Mouse (Mus musculus): ENCODE data around the gene Slc8a2. TPM values are rescaled to one million over a fixed set of nuclear protein-coding genes. Genes with fewer than 3 reads are reported as not detected.

Slc8a2 gene
- total and polyA plus RNA-seq, 2 experiments from 2014 or later, result 1.1 to 76.0 TPM

GRCm38 (mm10) chr7:16150191-16151145 is 20.8 kb downstream of the Slc8a2 start:
- 80% methylated on average over 9 of the region's 9 CpGs for WGBS

GRCm38 (mm10) chr7:16153522-16153921 is 23.9 kb downstream of the Slc8a2 start:
- DNase-seq (ENCODE audit: low spot score) (peak; percentile 81), ATAC-seq (ENCODE audit: low FRiP score) (peak; percentile 76)
- Histone ChIP-seq H3K9ac (replicated peaks; ENCODE audit: low read length, poor library complexity, severe bottlenecking) (no peak overlapping the region), H3K36me3 (ENCODE audit: insufficient read depth, low read length) (peaks cover 6% of the 10 kb centered on the region), H3K9me3 (ENCODE audit: low read length) (no peaks in the 10 kb centered on the region), H3K4me2 (ENCODE audit: low read depth, low read length, poor library complexity, severe bottlenecking) (no peak overlapping the region), H3K27ac (ENCODE audit: low read depth, low read length) (no peak overlapping the region; the same call in 1 of the 2 replicates), H3K4me3 (ENCODE audit: low read depth, low read length) (no peak overlapping the region), H3K4me1 (ENCODE audit: insufficient read depth, low read length) (no peaks in the 10 kb centered on the region), H3K27me3 (ENCODE audit: insufficient read depth, low read length) (no peaks in the 10 kb centered on the region)
- peak; percentile 89 for TF ChIP-seq CTCF (IDR thresholded peaks at IDR 0.05)
- 17% methylated on average over 10 of the region's 10 CpGs for WGBS

More at GRCm38 (mm10) chr7:16150191-16151145, 20.8 kb downstream of the Slc8a2 start:
- Histone ChIP-seq H3K4me2 (ENCODE audit: low read depth, low read length, poor library complexity, severe bottlenecking) (no peak overlapping the region), H3K9ac (replicated peaks; ENCODE audit: low read length, poor library complexity, severe bottlenecking) (no peak overlapping the region), H3K27ac (ENCODE audit: low read depth, low read length) (no peak overlapping the region), H3K36me3 (ENCODE audit: insufficient read depth, low read length) (peaks cover 11% of the 10 kb centered on the region), H3K9me3 (ENCODE audit: low read length) (no peaks in the 10 kb centered on the region), H3K4me3 (ENCODE audit: low read depth, low read length) (no peak overlapping the region), H3K4me1 (ENCODE audit: insufficient read depth, low read length) (no peaks in the 10 kb centered on the region), H3K27me3 (ENCODE audit: insufficient read depth, low read length) (no peaks in the 10 kb centered on the region)
- ATAC-seq (ENCODE audit: low FRiP score) (no peak), DNase-seq (ENCODE audit: low spot score) (no peak)
- TF ChIP-seq CTCF (IDR thresholded peaks at IDR 0.05), result no peak

GRCm38 (mm10) chr7:16155132-16155872 is 25.7 kb downstream of the Slc8a2 start:
- peak; percentile 35 for DNase-seq (ENCODE audit: low spot score)
- H3K4me2 ChIP-seq (ENCODE audit: low read depth, low read length, poor library complexity, severe bottlenecking), result no peak overlapping the region
- no peak overlapping the region for H3K4me3 ChIP-seq (ENCODE audit: low read depth, low read length)
- 75% methylated on average over 9 of the region's 9 CpGs for WGBS
- no peak overlapping the region for H3K27ac ChIP-seq (ENCODE audit: low read depth, low read length)
- no peaks in the 10 kb centered on the region for H3K4me1 ChIP-seq (ENCODE audit: insufficient read depth, low read length)
- TF ChIP-seq CTCF (IDR thresholded peaks at IDR 0.05), result no peak
- peaks cover 6% of the 10 kb centered on the region for H3K36me3 ChIP-seq (ENCODE audit: insufficient read depth, low read length)
- H3K27me3 ChIP-seq (ENCODE audit: insufficient read depth, low read length), result no peaks in the 10 kb centered on the region
- no peak for ATAC-seq (ENCODE audit: low FRiP score)
- no peak overlapping the region for H3K9ac ChIP-seq (replicated peaks; ENCODE audit: low read length, poor library complexity, severe bottlenecking)
- H3K9me3 ChIP-seq (ENCODE audit: low read length), result no peaks in the 10 kb centered on the region

- H3K36me3 ChIP-seq (ENCODE audit: insufficient read depth, low read length), result peaks cover 6% of the 10 kb centered on the region
- WGBS, result 73% methylated on average over 8 of the region's 8 CpGs
- TF ChIP-seq CTCF (IDR thresholded peaks at IDR 0.05), result no peak
- no peaks in the 10 kb centered on the region for H3K27me3 ChIP-seq (ENCODE audit: insufficient read depth, low read length)
- DNase-seq (ENCODE audit: low spot score) (no peak), ATAC-seq (ENCODE audit: low FRiP score) (no peak)
- no peak overlapping the region for H3K27ac ChIP-seq (ENCODE audit: low read depth, low read length)
- no peak overlapping the region for H3K4me2 ChIP-seq (ENCODE audit: low read depth, low read length, poor library complexity, severe bottlenecking)
- H3K9me3 ChIP-seq (ENCODE audit: low read length), result no peaks in the 10 kb centered on the region
- H3K9ac ChIP-seq (replicated peaks; ENCODE audit: low read length, poor library complexity, severe bottlenecking), result no peak overlapping the region
- H3K4me3 ChIP-seq (ENCODE audit: low read depth, low read length), result no peak overlapping the region
- no peaks in the 10 kb centered on the region for H3K4me1 ChIP-seq (ENCODE audit: insufficient read depth, low read length)
These were observed 26.6 kb downstream of the Slc8a2 start for GRCm38 (mm10) chr7:16156105-16156714.

- 0 out of 2 replicates have a peak overlapping the region, but pooled peaks have one; percentile 36 for H3K9ac ChIP-seq (replicated peaks; ENCODE audit: low read length, poor library complexity, severe bottlenecking)
These were observed 29.1 kb downstream of the Slc8a2 start for GRCm38 (mm10) chr7:16158735-16159134.

More at GRCm38 (mm10) chr7:16158735-16159134, 29.1 kb downstream of the Slc8a2 start:
- Histone ChIP-seq H3K36me3 (ENCODE audit: insufficient read depth, low read length) (no peaks in the 10 kb centered on the region), H3K27ac (ENCODE audit: low read depth, low read length) (no peak overlapping the region), H3K4me2 (ENCODE audit: low read depth, low read length, poor library complexity, severe bottlenecking) (peak overlapping the region; percentile 31), H3K9me3 (ENCODE audit: low read length) (no peaks in the 10 kb centered on the region), H3K4me1 (ENCODE audit: insufficient read depth, low read length) (no peaks in the 10 kb centered on the region), H3K27me3 (ENCODE audit: insufficient read depth, low read length) (no peaks in the 10 kb centered on the region), H3K4me3 (ENCODE audit: low read depth, low read length) (no peak overlapping the region)
- ATAC-seq (ENCODE audit: low FRiP score) (0 out of 2 replicates have a peak, but pooled peaks have one; percentile 15), DNase-seq (ENCODE audit: low spot score) (no peak)
- TF ChIP-seq CTCF (IDR thresholded peaks at IDR 0.05), result no peak
- 17% methylated on average over 39 of the region's 39 CpGs for WGBS
